Mouse (Mus musculus) c-Kit-positive CD71-negative TER-119-negative erythroid progenitor cells, embryonic 14.5 days (primary cell): ENCODE data around the gene Mup22.
"Not testable (repeated sequence)": the region's sequence is repeated elsewhere in the genome, so short reads cannot be mapped to it uniquely, and the experiment has no call there.

Experiments used
- DNase-seq: peaks from one replicate; pipeline ENCODE4 v3.0.0-alpha.2; 2013; ENCODE audit warnings: low read depth

The Mup22 gene

DNA sequence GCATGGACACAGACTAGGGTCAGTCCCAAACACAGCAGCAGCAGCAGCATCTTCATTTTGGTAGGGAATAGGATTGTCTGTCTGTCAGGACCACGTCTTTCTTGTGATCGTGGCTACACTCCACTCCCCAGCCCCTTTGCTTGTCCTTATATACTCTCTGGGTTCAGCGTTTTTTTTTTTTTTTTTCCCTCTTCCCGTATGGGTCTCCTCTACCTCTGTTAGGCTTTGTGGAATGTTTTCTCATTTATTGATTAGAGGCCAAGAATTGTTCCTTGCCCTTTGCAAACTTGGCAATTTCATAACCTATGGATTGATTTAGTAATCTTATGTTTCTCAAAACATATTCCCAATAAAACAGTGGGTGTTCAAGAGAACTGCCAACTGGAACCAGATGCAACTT, at the start of gene Mup22:
TSS of gene Mup22 (minus strand) at position 101 of the 400 bp plus-strand sequence.
- DNase-seq = not testable (repeated sequence)

DNA sequence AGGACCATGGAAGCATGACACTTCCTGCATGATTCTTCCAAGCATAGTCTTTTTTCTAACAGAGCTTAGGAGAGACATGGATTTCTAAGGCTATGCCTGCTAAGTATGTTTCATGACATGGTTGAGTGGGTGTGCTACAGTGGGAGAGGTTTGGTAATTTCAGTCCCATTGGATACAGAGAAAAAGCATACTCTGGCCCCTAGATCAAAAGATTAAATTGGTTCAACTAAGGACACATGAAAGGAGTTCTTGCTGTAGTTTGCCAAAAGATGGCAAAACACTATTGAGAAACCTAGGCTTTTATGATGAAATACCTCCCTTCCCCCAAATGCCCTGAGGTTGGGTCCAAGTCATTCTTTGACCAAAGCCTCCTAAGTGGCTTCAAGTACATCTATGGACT, 19.6 kb upstream of the Mup22 start:
- DNase-seq = not testable (repeated sequence)
